Mouse (Mus musculus): Measurements from ENCODE around the gene Tcte2.
"Not testable (repeated sequence)": the region's sequence is repeated elsewhere in the genome, so short reads cannot be mapped to it uniquely, and the experiment has no call there.

The Tcte2 gene

GRCm38 (mm10) chr17:13761179-13761913 lies at the start of gene Tcte2:
Gene Tcte2 (minus strand): TSS chr17:13761825.
- peak; percentile 63 to 65 for DNase-seq

DNA sequence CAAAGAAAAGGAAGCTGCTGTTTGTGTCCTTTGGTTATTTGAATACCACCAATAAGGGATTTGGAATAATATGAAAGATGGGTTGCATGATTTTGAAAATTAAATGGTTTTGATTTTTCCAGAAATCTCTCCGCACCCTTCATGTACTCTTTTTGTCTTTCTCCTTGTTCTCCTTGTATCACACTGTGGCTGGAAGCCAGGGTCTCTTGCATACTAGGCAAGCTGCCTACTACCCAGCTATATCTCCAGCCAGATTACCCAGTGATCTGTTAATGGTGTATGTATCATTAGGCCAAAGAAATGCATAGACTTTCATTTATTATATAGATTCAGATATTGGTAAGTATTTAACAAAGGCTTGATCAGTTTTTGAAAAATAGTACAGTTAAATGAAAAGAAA lies 44.4 kb upstream of the Tcte2 start:
- DNase-seq, result peak; percentile 28 to 51

DNA sequence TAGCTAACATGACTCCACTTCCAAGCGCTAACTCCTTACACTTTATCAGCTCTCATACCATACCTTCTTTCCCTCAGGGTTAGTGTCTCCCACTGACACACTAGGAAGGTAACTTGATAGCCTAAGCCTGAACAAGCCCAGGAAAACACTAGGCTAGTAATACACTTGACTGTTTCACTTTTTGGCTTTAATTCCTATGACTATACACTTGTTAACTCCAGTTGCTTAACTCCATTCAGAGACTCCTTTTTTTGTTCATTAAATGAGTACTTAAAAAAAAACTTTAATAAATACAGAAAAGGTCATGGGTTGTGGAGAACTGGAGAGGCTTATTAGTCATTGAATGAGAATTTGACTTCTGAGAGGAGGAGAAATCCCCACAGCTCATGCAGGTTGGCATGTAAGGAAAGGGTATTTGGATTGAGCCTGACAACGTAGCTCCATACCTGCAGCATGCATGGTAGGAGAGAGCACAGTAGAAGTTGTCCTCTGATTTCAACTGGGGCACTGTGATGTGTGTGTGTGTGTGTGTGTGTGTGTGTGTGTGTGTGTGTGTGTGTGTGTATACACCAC lies 41.3 kb upstream of the Tcte2 start:
- DNase-seq, result no peak

GRCm38 (mm10) chr17:13797691-13798090 lies 36.1 kb upstream of the Tcte2 start:
- DNase-seq, result no peak

- DNase-seq, result not testable (repeated sequence)
These were observed 28.4 kb upstream of the Tcte2 start for GRCm38 (mm10) chr17:13790033-13790432.

- DNase-seq, result no peak
These were observed 21.8 kb upstream of the Tcte2 start for GRCm38 (mm10) chr17:13783469-13783868.

DNA sequence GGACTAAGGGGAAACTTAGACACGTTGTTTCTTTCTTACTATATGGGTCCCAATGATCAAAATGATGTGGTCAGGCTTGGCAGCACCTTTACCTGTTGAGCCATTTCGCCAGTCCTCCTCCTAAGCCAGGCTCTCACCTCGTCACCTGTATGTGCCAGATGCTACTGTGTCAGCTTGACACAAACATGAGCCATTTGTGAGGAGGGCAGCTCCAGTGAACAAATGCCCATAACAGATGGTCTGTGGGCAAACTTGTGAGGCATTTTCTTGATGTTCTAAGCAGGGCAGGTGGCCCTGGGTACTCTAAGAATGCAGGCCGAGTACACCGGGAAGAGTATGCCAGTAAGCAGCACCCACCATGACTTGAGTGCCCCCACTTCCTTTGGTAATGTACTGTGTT lies 20.3 kb upstream of the Tcte2 start:
- DNase-seq, result peak; percentile 19 to 50

DNA sequence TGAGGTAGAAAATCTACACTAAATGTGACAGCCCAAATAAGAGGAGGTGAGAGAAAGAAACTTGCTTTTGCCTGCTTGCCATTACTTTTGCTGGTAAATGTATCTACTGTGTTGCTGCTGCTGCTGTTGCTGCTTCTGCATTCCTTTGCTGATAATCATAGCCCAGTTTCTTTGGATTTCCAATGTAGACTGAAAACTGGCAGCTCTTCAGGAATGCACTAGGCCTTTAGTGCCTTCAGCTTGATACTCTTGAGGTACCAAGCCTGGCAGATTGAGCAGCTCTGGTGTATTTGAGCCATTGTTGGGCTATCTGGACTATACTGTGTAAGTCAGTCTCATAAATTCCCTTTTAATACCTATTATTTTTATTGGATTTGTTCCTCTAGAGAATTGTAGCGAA lies 17.2 kb upstream of the Tcte2 start:
- no peak for DNase-seq

GRCm38 (mm10) chr17:13777676-13778075 lies 16.1 kb upstream of the Tcte2 start:
- DNase-seq, result no peak

GRCm38 (mm10) chr17:13769256-13769655 lies 7.6 kb upstream of the Tcte2 start:
- DNase-seq, result peak; percentile 37 to 61

GRCm38 (mm10) chr17:13768531-13768930 lies 6.9 kb upstream of the Tcte2 start:
- no peak for DNase-seq

DNA sequence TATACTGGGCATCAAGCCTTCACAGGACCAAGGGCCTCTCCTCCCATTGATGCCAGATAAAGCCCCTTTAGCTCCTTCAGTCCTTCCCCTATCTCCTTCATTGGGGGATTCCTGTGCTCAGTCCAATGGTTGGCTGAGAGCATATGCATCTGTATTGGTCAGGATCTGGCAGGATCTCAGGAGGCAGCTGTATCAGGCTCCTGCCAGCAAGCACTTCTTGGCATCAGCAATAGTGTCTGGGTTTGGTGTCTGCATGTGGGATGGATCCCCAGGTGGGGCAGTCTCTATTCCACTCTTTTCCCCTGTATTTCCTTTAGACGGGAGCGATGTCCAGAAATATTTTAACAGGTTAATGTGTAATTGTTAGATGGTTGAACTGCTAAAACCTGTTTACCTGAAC lies 3.3 kb upstream of the Tcte2 start:
- peak; percentile 35 to 44 for DNase-seq

DNA sequence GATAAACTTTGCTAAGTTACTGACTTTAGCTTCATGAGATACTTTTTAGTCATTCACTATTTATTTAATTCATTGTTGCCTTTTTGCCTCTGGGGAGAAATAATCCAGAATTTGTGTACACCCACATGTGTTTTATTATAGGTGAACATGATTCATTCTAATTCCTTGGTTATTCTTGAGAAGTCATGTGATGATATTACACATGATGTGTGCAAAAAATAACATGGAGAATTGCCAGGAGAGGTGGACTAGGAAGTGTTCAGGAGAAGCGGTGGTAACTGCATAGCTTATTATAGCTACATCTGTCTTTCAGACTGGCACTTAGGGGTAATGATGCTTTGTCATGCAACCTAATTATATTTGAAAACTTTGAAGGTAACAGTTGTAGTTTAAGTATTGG lies 2.2 kb upstream of the Tcte2 start:
- DNase-seq, result no peak

DNA sequence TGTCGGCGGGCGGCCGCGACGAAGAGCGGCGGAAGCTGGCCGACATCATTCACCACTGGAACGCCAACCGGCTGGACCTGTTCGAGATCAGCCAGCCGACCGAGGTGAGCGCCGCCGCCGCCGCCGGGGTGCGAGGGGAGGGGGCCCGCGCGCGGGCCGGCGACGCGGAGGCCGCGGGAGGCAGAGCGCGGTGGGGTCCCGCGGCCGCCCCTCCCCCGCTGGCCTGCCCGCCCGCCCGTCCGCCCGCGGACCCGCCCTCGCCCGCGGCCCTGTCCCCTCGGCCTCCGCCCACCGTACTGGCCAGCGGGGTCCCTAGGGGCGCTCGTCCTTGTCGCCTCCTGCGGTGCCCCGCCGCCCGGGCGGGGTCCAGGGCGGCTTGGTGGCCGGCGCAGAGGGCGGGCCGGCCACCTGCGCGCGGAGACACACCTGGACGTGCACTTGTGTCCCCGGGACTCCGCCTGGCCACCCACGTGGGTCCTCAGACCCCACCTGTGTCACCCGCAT lies 898 bp downstream of the Tcte2 start:
- peak in 1 of 2 experiments; percentile 55 for DNase-seq

- peak; percentile 89 to 91 for DNase-seq
These were observed 1.6 kb downstream of the Tcte2 start, which contains the start of gene Afdn for GRCm38 (mm10) chr17:13759853-13760627. Gene Afdn (plus strand): TSS chr17:13760539.

DNA sequence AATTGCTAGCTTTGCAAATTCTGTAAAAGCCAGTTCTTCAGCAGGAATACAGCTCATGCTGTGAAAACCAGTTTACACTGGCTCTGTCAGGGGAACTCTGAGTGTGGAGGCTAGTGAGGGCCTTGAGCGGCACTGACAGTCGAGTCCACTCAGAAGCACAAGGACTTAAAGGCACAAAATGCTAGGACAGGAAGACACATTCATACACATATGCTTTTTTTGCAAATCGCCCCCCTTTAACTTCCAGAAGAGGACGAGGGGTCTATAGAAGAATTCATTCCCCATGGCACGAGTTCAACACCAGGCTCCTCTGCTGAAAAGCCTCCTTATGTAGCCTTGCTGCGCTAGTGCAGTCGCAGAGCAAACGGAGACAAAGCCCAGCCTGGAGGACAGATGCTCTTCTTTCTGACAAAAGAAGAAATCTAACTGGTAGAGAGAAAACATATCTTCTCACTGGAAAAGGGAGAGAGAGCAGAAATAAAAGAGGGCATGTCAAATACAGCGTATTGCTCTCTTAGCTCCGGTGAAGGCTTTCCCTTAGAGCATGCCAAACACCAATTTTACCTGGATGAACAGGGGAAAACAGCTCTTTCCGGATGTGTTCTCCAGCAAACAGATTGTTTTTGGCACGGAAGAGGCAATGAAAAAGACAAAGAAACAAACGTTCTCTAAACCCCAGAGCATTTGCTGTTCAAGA lies 2.3 kb downstream of the Tcte2 start:
- DNase-seq, result peak; percentile 58 to 62

GRCm38 (mm10) chr17:13758586-13758985 lies 3.0 kb downstream of the Tcte2 start:
- no peak for DNase-seq

DNA sequence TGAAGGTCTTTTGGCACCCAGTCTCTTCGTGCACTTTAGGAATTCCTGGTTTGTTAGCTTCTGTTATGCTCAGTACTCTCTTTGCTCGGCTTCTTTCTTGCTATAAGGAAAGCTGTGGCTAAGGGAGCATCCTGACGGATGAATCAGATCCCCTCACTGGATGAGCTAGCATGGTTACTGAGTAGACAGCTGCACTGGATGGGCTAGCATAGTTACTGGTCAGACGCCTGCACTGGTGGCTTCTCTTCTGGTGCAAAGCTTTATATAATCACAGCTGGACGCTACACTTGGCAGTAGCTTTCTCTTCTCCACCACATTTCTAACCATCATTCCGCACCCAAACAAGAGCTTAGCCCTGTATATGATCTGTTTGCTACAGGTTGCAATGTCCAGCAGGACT lies 6.7 kb downstream of the Tcte2 start:
- no peak for DNase-seq

- no peak for DNase-seq
These were observed 7.7 kb downstream of the Tcte2 start for GRCm38 (mm10) chr17:13753918-13754317.

DNA sequence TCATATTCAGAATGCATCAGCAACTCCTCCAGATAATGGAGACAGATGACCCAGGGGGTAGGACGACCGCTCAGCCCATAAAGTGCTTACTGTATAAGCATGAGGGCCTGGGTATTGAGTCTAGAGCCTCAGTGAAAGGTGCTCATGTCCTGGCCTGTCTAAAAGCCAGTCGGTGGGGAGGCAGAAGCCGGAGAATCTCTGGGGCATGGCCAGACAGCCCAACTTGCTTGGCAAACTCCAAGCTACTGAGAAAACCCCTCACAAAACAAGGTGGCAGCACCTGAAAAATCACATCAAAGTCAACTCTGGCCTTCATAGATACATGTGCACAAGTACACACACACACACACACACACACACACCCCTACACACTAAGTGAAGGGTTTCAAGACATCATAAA lies 12.6 kb downstream of the Tcte2 start:
- DNase-seq, result no peak

DNA sequence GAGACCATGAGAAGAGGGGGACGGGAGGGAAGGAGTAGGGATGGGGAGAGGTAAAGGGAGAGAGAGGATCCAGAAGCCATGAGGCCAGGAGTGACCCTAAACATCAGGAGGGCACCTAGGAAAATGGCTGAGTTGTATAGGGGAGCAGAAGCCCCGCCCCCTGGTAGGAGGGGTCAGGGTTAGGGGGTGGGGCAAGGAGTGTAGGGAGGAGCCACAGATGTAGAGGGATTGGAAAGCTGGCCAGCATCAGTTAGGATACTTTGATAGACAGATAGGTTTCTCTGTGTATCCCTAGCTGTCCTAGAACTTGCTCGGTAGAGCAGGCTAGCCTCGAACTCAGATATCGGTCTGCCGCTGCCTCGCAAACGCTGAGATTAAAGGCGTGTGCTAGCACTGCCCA lies 13.9 kb downstream of the Tcte2 start:
- DNase-seq, result no peak

- no peak for DNase-seq
These were observed 15.3 kb downstream of the Tcte2 start for GRCm38 (mm10) chr17:13746330-13746729.

- DNase-seq, result no peak
These were observed 16.3 kb downstream of the Tcte2 start for GRCm38 (mm10) chr17:13745373-13745772.
